Mouse (Mus musculus) E14TG2a.4 (cell line): ENCODE results near the gene Rnaseh2a.

Experiments used
- CTCF ChIP-seq: conservative IDR thresholded peaks from 2 replicates; pipeline ENCODE4 v1.5.1; 2014; ENCODE audit warnings: low read length
- NANOG ChIP-seq: IDR thresholded peaks from 2 replicates; pipeline ENCODE4 v1.6.1; 2014; ENCODE audit warnings: borderline replicate concordance, low read length, mixed read lengths
- POU5F1 ChIP-seq: IDR thresholded peaks from 2 replicates; pipeline ENCODE4 v1.6.1; 2014; ENCODE audit warnings: low read length, borderline replicate concordance

DNA sequence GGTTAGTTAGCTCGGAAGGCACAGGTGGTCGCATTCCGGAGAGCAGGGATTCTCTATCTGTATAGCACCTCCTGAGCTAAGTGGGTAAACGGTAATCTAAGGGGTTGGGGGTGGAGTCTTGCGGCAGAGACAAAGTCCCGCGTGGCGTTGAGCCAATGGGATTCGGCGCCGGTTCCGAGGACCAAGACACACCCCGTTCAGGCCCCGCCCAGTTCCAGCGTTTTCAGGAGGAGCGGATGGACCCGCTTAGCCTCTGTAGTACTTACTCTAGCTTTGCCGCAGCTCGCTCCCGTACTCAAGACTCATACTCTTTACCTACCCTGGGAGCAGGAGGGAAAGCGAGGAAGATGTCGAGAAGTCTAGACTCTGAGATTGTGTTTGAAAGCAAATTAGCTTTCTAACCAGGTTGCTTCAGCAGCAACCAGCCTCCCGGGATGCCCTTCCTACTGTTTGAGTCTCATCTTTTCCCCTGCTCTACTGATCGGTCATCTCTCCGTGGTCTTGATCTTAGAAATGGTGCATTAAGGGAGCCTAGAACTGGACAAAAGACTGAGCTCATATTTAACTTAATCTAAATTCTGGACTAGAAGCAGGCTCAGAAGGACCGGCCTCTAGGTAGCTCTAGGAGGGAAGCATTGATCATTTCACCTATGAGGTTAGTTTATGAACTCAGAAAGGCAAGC lies 24.9 kb downstream of the Rnaseh2a start:
- TF ChIP-seq CTCF, result no peak
- TF ChIP-seq POU5F1, result no peak
- no peak for TF ChIP-seq NANOG
